Mouse (Mus musculus) stomach, embryonic 16.5 days (tissue): Measurements from ENCODE around the gene Srsf3. TPM values are rescaled to one million over a fixed set of nuclear protein-coding genes. Genes with fewer than 3 reads are reported as not detected.

ENCODE experiments used
- ATAC-seq: fragments of 200-750 bp; cut with Nextera tagmentation; 2 replicates; pipeline ENCODE4 v1.8.0; 2017; ENCODE audit warnings: moderate number of reproducible peaks, moderate TSS enrichment; ENCODE audit not compliant: insufficient read depth, low FRiP score
- H3K27ac ChIP-seq: fragments of 300-500 bp; sonication (generic); 2 replicates; pipeline ENCODE4 v1.5.1; 2014; ENCODE audit warnings: low read length
- H3K27me3 ChIP-seq: fragments of 300-500 bp; sonication (generic); 2 replicates; pipeline ENCODE4 v1.6.1; 2014; ENCODE audit warnings: low read length, control low read depth, mixed read lengths; ENCODE audit not compliant: control insufficient read depth, insufficient read depth
- H3K36me3 ChIP-seq: fragments of 300-500 bp; sonication (generic); 2 replicates; pipeline ENCODE4 v1.6.1; 2014; ENCODE audit warnings: low read length; ENCODE audit not compliant: control insufficient read depth, insufficient read depth
- H3K4me1 ChIP-seq: fragments of 300-500 bp; sonication (generic); 2 replicates; pipeline ENCODE4 v1.6.1; 2014; ENCODE audit warnings: low read length, control low read depth, mixed read lengths; ENCODE audit not compliant: control insufficient read depth, insufficient read depth
- H3K4me2 ChIP-seq: fragments of 300-500 bp; sonication (generic); 2 replicates; pipeline ENCODE4 v1.6.1; 2014; ENCODE audit warnings: low read depth, low read length, mixed read lengths
- H3K4me3 ChIP-seq: fragments of 300-500 bp; sonication (generic); replicated peaks from 2 replicates; pipeline ENCODE4 v1.5.1; 2014; ENCODE audit warnings: mild to moderate bottlenecking, low read length
- H3K9ac ChIP-seq: fragments of 300-500 bp; sonication (generic); 2 replicates; pipeline ENCODE4 v1.6.1; 2014; ENCODE audit warnings: low read length
- H3K9me3 ChIP-seq: fragments of 300-500 bp; sonication (generic); replicated peaks from 2 replicates; pipeline ENCODE4 v1.6.1; 2016; ENCODE audit warnings: low read length, control low read depth; ENCODE audit not compliant: control insufficient read depth
- WGBS: fragments of 180-500 bp; shearing (Covaris S2); extraction: QIAGEN DNeasy Blood & Tissue Kit; methylation state at CpG from one replicate; pipeline ENCODE4 v1.1.7; 2014; 5-methylcytosine and 5-hydroxymethylcytosine counted together
- polyA plus RNA-seq: library from polyadenylated mRNA; unstranded; fragments of >200 nt; fragmentation: Nextera tagmentation; extraction: Ambion mirVana; gene quantifications from 2 replicates; pipeline ENCODE4 v1.2.1, GENCODE M21; 2015

Srsf3 gene
- 456 and 477 TPM in 2 replicates for polyA plus RNA-seq

- Histone ChIP-seq H3K4me3 (peak within 1 kb of the TSS; percentile 72), H3K9ac (peak within 1 kb of the TSS; percentile 98), H3K27ac (peak within 1 kb of the TSS; percentile 100), H3K9me3 (no peaks in the 10 kb centered on the region), H3K36me3 (peaks cover 10% of the 10 kb centered on the region), H3K4me1 (peaks cover 20% of the 10 kb centered on the region), H3K27me3 (no peaks in the 10 kb centered on the region), H3K4me2 (peak within 1 kb of the TSS; percentile 85)
- peak; percentile 99 for ATAC-seq
- WGBS = under 1% methylated on average over 75 of the region's 77 CpGs
Observed at GRCm38 (mm10) chr17:29032274-29033069, at the start of gene Srsf3. Gene Srsf3, plus strand, starts transcription at chr17:29032628.

- no peak for ATAC-seq
- peaks cover 16% of the 10 kb centered on the region for H3K36me3 ChIP-seq
Observed at GRCm38 (mm10) chr17:28984724-28985420, 47.6 kb upstream of the Srsf3 start.

GRCm38 (mm10) chr17:28986833-28987232 lies 45.6 kb upstream of the Srsf3 start:
- Histone ChIP-seq H3K27ac (no peak overlapping the region), H3K4me3 (no peak overlapping the region), H3K9ac (no peak overlapping the region), H3K27me3 (no peaks in the 10 kb centered on the region), H3K4me2 (no peak overlapping the region), H3K9me3 (no peaks in the 10 kb centered on the region), H3K4me1 (0 out of 2 replicates have a peak, but pooled peaks cover 2% of the 10 kb centered on the region), H3K36me3 (peaks cover 18% of the 10 kb centered on the region)
- no peak for ATAC-seq

More at GRCm38 (mm10) chr17:28984724-28985420, 47.6 kb upstream of the Srsf3 start:
- Histone ChIP-seq H3K27me3 (no peaks in the 10 kb centered on the region), H3K27ac (no peak overlapping the region), H3K4me3 (no peak overlapping the region), H3K9me3 (no peaks in the 10 kb centered on the region), H3K4me2 (no peak overlapping the region), H3K4me1 (no peaks in the 10 kb centered on the region), H3K9ac (no peak overlapping the region)
- 71% methylated on average over 1 of the region's 1 CpGs for WGBS

- 68% methylated on average over 4 of the region's 4 CpGs for WGBS
- no peaks in the 10 kb centered on the region for H3K9me3 ChIP-seq
- no peaks in the 10 kb centered on the region for H3K27me3 ChIP-seq
- no peak overlapping the region for H3K27ac ChIP-seq
- peaks cover 15% of the 10 kb centered on the region for H3K36me3 ChIP-seq
- H3K4me3 ChIP-seq = no peak overlapping the region
- no peak for ATAC-seq
- H3K4me2 ChIP-seq = no peak overlapping the region
- H3K4me1 ChIP-seq = 0 out of 2 replicates have a peak, but pooled peaks cover 4% of the 10 kb centered on the region
- no peak overlapping the region for H3K9ac ChIP-seq
Observed at GRCm38 (mm10) chr17:28987713-28988112, 44.7 kb upstream of the Srsf3 start.

GRCm38 (mm10) chr17:28988291-28988690 lies 44.1 kb upstream of the Srsf3 start:
- H3K9me3 ChIP-seq = no peaks in the 10 kb centered on the region
- no peak overlapping the region for H3K4me2 ChIP-seq
- H3K4me3 ChIP-seq = no peak overlapping the region
- ATAC-seq = no peak
- peaks cover 15% of the 10 kb centered on the region for H3K36me3 ChIP-seq
- H3K4me1 ChIP-seq = 0 out of 2 replicates have a peak, but pooled peaks cover 4% of the 10 kb centered on the region
- no peak overlapping the region for H3K9ac ChIP-seq
- no peaks in the 10 kb centered on the region for H3K27me3 ChIP-seq
- WGBS = 56% methylated on average over 4 of the region's 4 CpGs
- peak overlapping the region; percentile 43; the same call in 1 of the 2 replicates for H3K27ac ChIP-seq

- Histone ChIP-seq H3K36me3 (peaks cover 15% of the 10 kb centered on the region), H3K4me3 (no peak overlapping the region), H3K4me2 (no peak overlapping the region), H3K4me1 (0 out of 2 replicates have a peak, but pooled peaks cover 4% of the 10 kb centered on the region), H3K27me3 (no peaks in the 10 kb centered on the region), H3K9ac (no peak overlapping the region), H3K9me3 (no peaks in the 10 kb centered on the region), H3K27ac (no peak overlapping the region)
- ATAC-seq = no peak
- 85% methylated on average over 3 of the region's 3 CpGs for WGBS
Observed at GRCm38 (mm10) chr17:28988996-28989395, 43.4 kb upstream of the Srsf3 start.

- Histone ChIP-seq H3K27ac (no peak overlapping the region), H3K9ac (no peak overlapping the region), H3K36me3 (peaks cover 15% of the 10 kb centered on the region), H3K9me3 (no peaks in the 10 kb centered on the region), H3K4me1 (0 out of 2 replicates have a peak, but pooled peaks cover 4% of the 10 kb centered on the region), H3K4me3 (no peak overlapping the region), H3K4me2 (no peak overlapping the region), H3K27me3 (no peaks in the 10 kb centered on the region)
- WGBS = 74% methylated on average over 4 of the region's 4 CpGs
- no peak for ATAC-seq
Observed at GRCm38 (mm10) chr17:28990060-28990459, 42.4 kb upstream of the Srsf3 start.

- Histone ChIP-seq H3K27me3 (no peaks in the 10 kb centered on the region), H3K4me1 (0 out of 2 replicates have a peak, but pooled peaks cover 4% of the 10 kb centered on the region), H3K9ac (no peak overlapping the region), H3K27ac (peak overlapping the region; percentile 18; the same call in 1 of the 2 replicates), H3K9me3 (no peaks in the 10 kb centered on the region), H3K36me3 (peaks cover 15% of the 10 kb centered on the region), H3K4me3 (no peak overlapping the region), H3K4me2 (no peak overlapping the region)
- ATAC-seq = no peak
- 64% methylated on average over 9 of the region's 9 CpGs for WGBS
Observed at GRCm38 (mm10) chr17:28991286-28991685, 41.1 kb upstream of the Srsf3 start.

GRCm38 (mm10) chr17:28992105-28992504 lies 40.3 kb upstream of the Srsf3 start:
- Histone ChIP-seq H3K4me1 (0 out of 2 replicates have a peak, but pooled peaks cover 4% of the 10 kb centered on the region), H3K27ac (no peak overlapping the region), H3K4me3 (no peak overlapping the region), H3K4me2 (no peak overlapping the region), H3K9me3 (no peaks in the 10 kb centered on the region), H3K9ac (no peak overlapping the region), H3K36me3 (peaks cover 11% of the 10 kb centered on the region; the same call in 1 of the 2 replicates), H3K27me3 (no peaks in the 10 kb centered on the region)
- no peak for ATAC-seq
- 50% methylated on average over 7 of the region's 7 CpGs for WGBS
